Mouse (Mus musculus) heart, embryonic 12.5 days (tissue): ENCODE results near the gene Olfr58. TPM values are rescaled to one million over a fixed set of nuclear protein-coding genes. Genes with fewer than 3 reads are reported as not detected.
"Not testable (repeated sequence)": the region's sequence is repeated elsewhere in the genome, so short reads cannot be mapped to it uniquely, and the experiment has no call there.

Source experiments
- ATAC-seq: fragments of 200-750 bp; cut with Nextera tagmentation; 2 replicates; pipeline ENCODE4 v1.8.0; 2017; ENCODE audit warnings: moderate TSS enrichment, moderate library complexity; ENCODE audit not compliant: insufficient number of reproducible peaks, low FRiP score
- H3K27ac ChIP-seq: fragments of 300-500 bp; sonication (generic); 2 replicates; pipeline ENCODE4 v1.5.1; 2016; ENCODE audit warnings: mild to moderate bottlenecking, moderate library complexity; ENCODE audit not compliant: poor library complexity, severe bottlenecking
- H3K27me3 ChIP-seq: fragments of 300-500 bp; sonication (generic); replicated peaks from 2 replicates; pipeline ENCODE4 v1.6.1; 2016; ENCODE audit warnings: mild to moderate bottlenecking, moderate library complexity
- H3K36me3 ChIP-seq: fragments of 300-500 bp; sonication (generic); 2 replicates; pipeline ENCODE4 v1.6.1; 2016; ENCODE audit warnings: mild to moderate bottlenecking, moderate library complexity
- H3K4me1 ChIP-seq: fragments of 300-500 bp; sonication (generic); replicated peaks from 2 replicates; pipeline ENCODE4 v1.6.1; 2016; ENCODE audit warnings: mild to moderate bottlenecking
- H3K4me2 ChIP-seq: fragments of 300-500 bp; sonication (generic); 2 replicates; pipeline ENCODE4 v1.6.1; 2016; ENCODE audit warnings: mild to moderate bottlenecking, moderate library complexity
- H3K4me3 ChIP-seq: fragments of 300-500 bp; sonication (generic); 2 replicates; pipeline ENCODE4 v1.5.1; 2016; ENCODE audit warnings: mild to moderate bottlenecking
- H3K9ac ChIP-seq: fragments of 300-500 bp; sonication (generic); 2 replicates; pipeline ENCODE4 v1.6.1; 2016; ENCODE audit warnings: mild to moderate bottlenecking, moderate library complexity
- H3K9me3 ChIP-seq: fragments of 300-500 bp; sonication (generic); replicated peaks from 2 replicates; pipeline ENCODE4 v1.6.1; 2016; ENCODE audit warnings: mild to moderate bottlenecking, moderate library complexity
- WGBS: fragments of 180-500 bp; shearing (Covaris S2); methylation state at CpG from one replicate; pipeline ENCODE4 v1.1.7; 2016; 5-methylcytosine and 5-hydroxymethylcytosine counted together
- polyA plus RNA-seq: library from polyadenylated mRNA; unstranded; fragments of >200 nt; fragmentation: Nextera tagmentation; extraction: Ambion mirVana; gene quantifications from 2 replicates; pipeline ENCODE4 v1.2.1, GENCODE M21; 2016

Gene Olfr58
- polyA plus RNA-seq: not detected in 2 replicates

GRCm38 (mm10) chr9:19779983-19780382 lies at the start of gene Olfr58:
Gene Olfr58 (plus strand): TSS chr9:19780283.
- no peak within 1 kb of the TSS for H3K4me3 ChIP-seq
- H3K4me2 ChIP-seq: no peak within 1 kb of the TSS
- no peak for ATAC-seq

GRCm38 (mm10) chr9:19769136-19769535 lies 10.9 kb upstream of the Olfr58 start:
- Histone ChIP-seq H3K36me3 (no peaks in the 10 kb centered on the region), H3K4me2 (no peak overlapping the region), H3K9me3 (peaks cover 59% of the 10 kb centered on the region), H3K9ac (no peak overlapping the region), H3K27me3 (no peaks in the 10 kb centered on the region), H3K4me1 (no peaks in the 10 kb centered on the region), H3K27ac (no peak overlapping the region), H3K4me3 (no peak overlapping the region)
- 79% methylated on average over 14 of the region's 14 CpGs for WGBS
- ATAC-seq: no peak

More at GRCm38 (mm10) chr9:19779983-19780382, at the start of gene Olfr58:
- H3K36me3 ChIP-seq: no peaks in the 10 kb centered on the region
- no peaks in the 10 kb centered on the region for H3K4me1 ChIP-seq
- H3K27ac ChIP-seq: no peak within 1 kb of the TSS
- no peak within 1 kb of the TSS for H3K9ac ChIP-seq
- no peaks in the 10 kb centered on the region for H3K27me3 ChIP-seq
- H3K9me3 ChIP-seq: peaks cover 11% of the 10 kb centered on the region

GRCm38 (mm10) chr9:19769701-19770100 lies 10.4 kb upstream of the Olfr58 start:
- Histone ChIP-seq H3K4me3 (no peak overlapping the region), H3K9me3 (peaks cover 55% of the 10 kb centered on the region)
- ATAC-seq: no peak

GRCm38 (mm10) chr9:19803000-19803399 lies 22.9 kb downstream of the Olfr58 start:
- H3K4me1 ChIP-seq: no peaks in the 10 kb centered on the region
- WGBS: 60% methylated on average over 1 of the region's 1 CpGs
- H3K27ac ChIP-seq: no peak overlapping the region
- H3K27me3 ChIP-seq: no peaks in the 10 kb centered on the region
- no peak overlapping the region for H3K4me3 ChIP-seq
- no peak for ATAC-seq
- H3K9me3 ChIP-seq: peaks cover 8% of the 10 kb centered on the region; the same call in 1 of the 2 replicates
- no peak overlapping the region for H3K4me2 ChIP-seq
- no peak overlapping the region for H3K9ac ChIP-seq
- H3K36me3 ChIP-seq: no peaks in the 10 kb centered on the region

More at GRCm38 (mm10) chr9:19769701-19770100, 10.4 kb upstream of the Olfr58 start:
- Histone ChIP-seq H3K4me2 (no peak overlapping the region), H3K27me3 (no peaks in the 10 kb centered on the region), H3K27ac (no peak overlapping the region), H3K9ac (no peak overlapping the region), H3K36me3 (no peaks in the 10 kb centered on the region), H3K4me1 (no peaks in the 10 kb centered on the region)
- 88% methylated on average over 14 of the region's 14 CpGs for WGBS

- H3K36me3 ChIP-seq, ATAC-seq, H3K4me1 ChIP-seq, H3K9ac ChIP-seq, H3K27ac ChIP-seq, H3K9me3 ChIP-seq, H3K4me3 ChIP-seq, H3K4me2 ChIP-seq, H3K27me3 ChIP-seq: not testable (repeated sequence)
- WGBS: 66% methylated on average over 1 of the region's 1 CpGs
Measured at GRCm38 (mm10) chr9:19804606-19805005, 24.5 kb downstream of the Olfr58 start, which contains the start of gene Olfr859. Gene Olfr859 (plus strand): TSS chr9:19804906.

Other genes with a start within 250 kb of the Olfr58 start
- gene Olfr853, start 239.2 kb upstream of the Olfr58 start, polyA plus RNA-seq: not detected in 2 replicates
- gene Olfr854, start 212.9 kb upstream of the Olfr58 start, polyA plus RNA-seq: not detected in 2 replicates
- gene Olfr855, start 197.7 kb upstream of the Olfr58 start, polyA plus RNA-seq: not detected in 2 replicates
- gene Zfp317, start 158.2 kb upstream of the Olfr58 start, polyA plus RNA-seq: 22.3 and 22.4 TPM in 2 replicates
- not detected in 2 replicates for gene Olfr857, start 70.8 kb upstream of the Olfr58 start, polyA plus RNA-seq
- gene Olfr859, start 24.6 kb downstream of the Olfr58 start, polyA plus RNA-seq: not detected in 2 replicates
- gene Olfr860, start 69.5 kb downstream of the Olfr58 start, polyA plus RNA-seq: not detected in 2 replicates
- gene Olfr862, start 107.7 kb downstream of the Olfr58 start, polyA plus RNA-seq: not detected in 2 replicates
- 0.18 and 0.26 TPM in 2 replicates for gene Olfr77, start 136.6 kb downstream of the Olfr58 start, polyA plus RNA-seq
- not detected in 2 replicates for gene Olfr866, start 247.8 kb downstream of the Olfr58 start, polyA plus RNA-seq